Mouse (Mus musculus): ENCODE measurements around the gene 1300017J02Rik. TPM values are rescaled to one million over a fixed set of nuclear protein-coding genes. Genes with fewer than 3 reads are reported as not detected.
"Not testable (repeated sequence)": the region's sequence is repeated elsewhere in the genome, so short reads cannot be mapped to it uniquely, and the experiment has no call there.

Gene 1300017J02Rik
- polyA plus RNA-seq (2016; fragmentation: Nextera tagmentation; extraction: Ambion mirVana), result 3.6 and 4.2 TPM in 2 replicates

DNA sequence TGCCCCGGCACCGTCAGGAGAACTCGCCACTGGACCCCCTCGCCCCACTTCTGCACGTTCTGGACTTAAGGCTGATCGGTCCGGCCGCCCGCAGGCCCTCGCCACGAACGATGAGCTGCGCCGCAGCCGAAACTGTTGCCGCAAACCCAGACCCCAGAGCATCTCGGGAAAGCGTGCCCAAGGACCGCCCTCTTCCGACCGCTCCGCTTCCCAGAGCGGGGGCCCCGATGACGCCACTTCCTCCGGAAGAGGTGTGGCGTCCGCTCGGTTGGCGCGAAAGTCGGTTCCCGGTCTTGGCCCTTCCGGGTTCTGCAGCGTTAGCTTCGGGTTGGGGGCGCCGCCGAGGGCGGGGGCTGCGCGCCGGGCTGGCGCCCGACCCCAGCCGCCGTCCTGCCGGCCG, at the start of gene 1300017J02Rik, which contains the start of gene Topbp1:
1300017J02Rik (minus strand) TSS at position 156 of the 400 bp plus-strand sequence.
Topbp1 (plus strand) TSS at position 289 of the 400 bp plus-strand sequence.
- Histone ChIP-seq H3K36me3 (peaks cover 31% of the 10 kb centered on the region), H3K9me3 (replicated peaks) (no peaks in the 10 kb centered on the region), H3K4me3 (peak within 1 kb of the TSS; percentile 94), H3K4me1 (peaks cover 10% of the 10 kb centered on the region), H3K27ac (peak within 1 kb of the TSS; percentile 98), H3K27me3 (ENCODE audit: low read depth, poor library complexity, severe bottlenecking) (no peaks in the 10 kb centered on the region)
- under 1% methylated on average over 49 of the region's 49 CpGs for WGBS
- peak; percentile 98 for DNase-seq (ENCODE audit: low spot score)

DNA sequence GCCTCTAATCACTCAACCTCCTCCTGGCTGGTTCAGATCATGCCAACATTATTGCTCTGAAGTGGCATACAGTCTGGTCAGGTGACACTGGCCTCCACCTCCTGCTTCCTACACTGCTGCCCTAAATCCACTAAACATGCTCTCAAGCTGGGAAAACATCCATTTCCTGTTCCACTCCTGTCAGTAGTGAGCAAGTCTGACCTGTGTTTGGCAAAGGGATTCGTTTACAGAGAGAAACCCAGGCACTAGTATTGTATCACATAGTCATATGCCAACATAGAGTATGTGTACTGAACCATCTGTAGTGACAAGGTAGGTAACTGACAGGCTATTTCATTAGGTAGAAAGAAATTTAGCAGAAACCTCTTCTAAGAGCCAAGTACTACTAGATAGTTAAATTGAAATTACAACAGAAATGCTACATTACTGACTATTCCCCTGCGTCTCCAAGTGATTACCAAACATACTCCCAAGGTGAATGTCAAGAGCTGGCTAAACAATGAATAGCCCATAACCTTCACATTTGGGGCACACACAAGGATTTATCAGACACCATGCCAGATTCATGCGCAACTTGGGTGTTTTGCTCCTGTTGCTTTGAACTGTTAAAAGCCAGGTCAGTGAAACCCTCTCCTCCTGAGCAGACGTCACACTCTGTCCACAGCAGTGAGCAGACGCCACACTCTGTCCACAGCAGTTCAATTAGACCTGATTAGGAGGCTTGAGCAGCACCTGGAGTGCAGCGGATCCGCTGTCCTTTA, 48.8 kb upstream of the 1300017J02Rik start:
- not testable (repeated sequence) for H3K4me1 ChIP-seq; H3K9me3 ChIP-seq (replicated peaks); H3K27ac ChIP-seq; DNase-seq (ENCODE audit: low spot score); H3K27me3 ChIP-seq (ENCODE audit: low read depth, poor library complexity, severe bottlenecking); H3K4me3 ChIP-seq
- H3K36me3 ChIP-seq, result peaks cover 81% of the 10 kb centered on the region
- WGBS, result 89% methylated on average over 7 of the region's 7 CpGs

DNA sequence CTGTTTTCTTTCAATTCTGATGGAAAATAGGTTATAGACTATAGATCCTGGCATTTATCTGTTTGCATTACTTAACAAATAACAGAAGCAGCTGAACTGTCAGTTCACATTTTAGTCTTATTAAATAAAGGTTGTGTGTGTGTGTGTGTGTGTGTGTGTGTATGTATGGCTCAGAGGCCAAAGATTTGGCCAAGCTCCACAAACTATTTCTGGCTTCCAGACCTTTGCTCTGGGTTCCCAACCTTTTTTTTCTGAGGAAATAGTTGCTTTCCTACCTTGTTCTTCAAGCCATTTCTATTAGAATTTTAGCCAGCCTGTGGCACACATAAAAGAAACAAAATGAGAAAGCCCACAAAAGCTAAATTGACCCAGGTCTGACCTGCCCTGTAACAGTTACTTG, 43.9 kb upstream of the 1300017J02Rik start:
- Histone ChIP-seq H3K4me1 (no peaks in the 10 kb centered on the region), H3K9me3 (replicated peaks) (no peaks in the 10 kb centered on the region), H3K27ac (no peak overlapping the region), H3K36me3 (peaks cover 92% of the 10 kb centered on the region), H3K27me3 (ENCODE audit: low read depth, poor library complexity, severe bottlenecking) (no peaks in the 10 kb centered on the region), H3K4me3 (no peak overlapping the region)
- no peak for DNase-seq (ENCODE audit: low spot score)

DNA sequence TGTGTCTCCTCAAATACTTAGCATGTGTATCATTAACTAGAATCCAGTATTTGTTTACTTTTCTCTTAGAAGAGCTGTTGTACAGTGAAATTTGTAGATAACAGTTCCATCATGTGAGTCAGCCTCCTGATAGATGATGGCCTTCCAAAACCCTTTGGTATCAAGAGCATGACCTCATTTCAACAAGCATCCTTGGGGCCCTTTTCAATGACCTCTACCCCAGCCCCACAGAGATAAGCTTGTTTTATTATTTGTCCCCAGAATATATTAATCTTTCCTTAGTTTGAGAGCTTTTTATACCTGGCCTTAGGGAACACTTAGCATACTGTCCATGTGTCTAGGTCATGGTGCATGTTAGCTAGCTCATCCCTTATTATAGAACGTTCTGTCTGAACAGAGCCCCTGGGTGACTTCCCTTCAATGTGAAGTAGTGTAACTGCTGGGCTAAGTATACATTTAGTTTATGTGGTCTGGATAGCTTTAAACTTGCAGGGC, 43.2 kb upstream of the 1300017J02Rik start:
- no peak overlapping the region for H3K27ac ChIP-seq
- H3K27me3 ChIP-seq (ENCODE audit: low read depth, poor library complexity, severe bottlenecking), result no peaks in the 10 kb centered on the region
- H3K9me3 ChIP-seq (replicated peaks), result no peaks in the 10 kb centered on the region
- H3K4me3 ChIP-seq, result no peak overlapping the region
- 88% methylated on average over 1 of the region's 1 CpGs for WGBS
- H3K36me3 ChIP-seq, result peaks cover 98% of the 10 kb centered on the region
- no peak for DNase-seq (ENCODE audit: low spot score)
- H3K4me1 ChIP-seq, result no peaks in the 10 kb centered on the region

DNA sequence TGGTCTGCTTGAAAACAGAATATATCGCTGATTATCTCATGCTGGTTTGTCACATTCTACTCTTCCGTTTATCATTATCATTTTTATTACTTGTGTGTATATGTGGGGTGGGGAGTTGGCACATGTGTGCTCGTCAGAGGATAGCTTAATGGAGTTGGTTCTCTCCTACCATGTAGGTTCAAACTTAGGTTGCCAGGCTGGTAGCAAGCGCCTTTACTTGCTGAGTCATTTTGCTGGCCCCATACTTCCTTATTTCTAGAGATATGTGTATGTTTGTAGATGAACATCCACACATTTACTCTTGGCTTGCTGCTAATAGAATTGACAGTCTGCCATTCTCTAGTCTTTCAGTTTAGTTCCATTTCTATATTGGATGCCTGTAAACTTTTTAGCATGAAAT, 42.2 kb upstream of the 1300017J02Rik start:
- no peaks in the 10 kb centered on the region for H3K27me3 ChIP-seq (ENCODE audit: low read depth, poor library complexity, severe bottlenecking)
- no peaks in the 10 kb centered on the region for H3K4me1 ChIP-seq
- WGBS, result 90% methylated on average over 4 of the region's 4 CpGs
- peaks cover 99% of the 10 kb centered on the region for H3K36me3 ChIP-seq
- no peak overlapping the region for H3K27ac ChIP-seq
- H3K4me3 ChIP-seq, result no peak overlapping the region
- no peak for DNase-seq (ENCODE audit: low spot score)
- no peaks in the 10 kb centered on the region for H3K9me3 ChIP-seq (replicated peaks)

DNA sequence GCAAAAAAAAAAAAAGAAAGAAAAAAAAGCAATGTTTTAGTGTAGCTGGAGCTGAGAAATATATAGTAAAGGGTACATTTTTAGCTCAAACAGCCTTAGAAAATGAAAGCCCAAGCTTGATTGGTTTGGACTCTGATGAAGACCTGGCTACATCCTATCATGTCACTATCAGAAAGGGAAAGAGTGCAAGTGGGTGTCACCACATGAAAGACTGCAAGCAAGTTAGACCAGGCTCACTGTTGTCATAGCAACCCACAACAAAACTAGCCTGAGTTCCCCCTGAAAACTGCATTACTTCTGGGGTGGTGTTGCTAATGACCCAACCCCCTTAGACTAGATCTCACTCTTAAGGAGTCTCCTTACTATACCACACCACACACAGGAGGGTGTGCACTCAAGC, 32.0 kb upstream of the 1300017J02Rik start:
- no peak overlapping the region for H3K27ac ChIP-seq
- no peaks in the 10 kb centered on the region for H3K4me1 ChIP-seq
- no peaks in the 10 kb centered on the region for H3K27me3 ChIP-seq (ENCODE audit: low read depth, poor library complexity, severe bottlenecking)
- no peak overlapping the region for H3K4me3 ChIP-seq
- peaks cover 98% of the 10 kb centered on the region for H3K36me3 ChIP-seq
- DNase-seq (ENCODE audit: low spot score), result no peak
- no peaks in the 10 kb centered on the region for H3K9me3 ChIP-seq (replicated peaks)

DNA sequence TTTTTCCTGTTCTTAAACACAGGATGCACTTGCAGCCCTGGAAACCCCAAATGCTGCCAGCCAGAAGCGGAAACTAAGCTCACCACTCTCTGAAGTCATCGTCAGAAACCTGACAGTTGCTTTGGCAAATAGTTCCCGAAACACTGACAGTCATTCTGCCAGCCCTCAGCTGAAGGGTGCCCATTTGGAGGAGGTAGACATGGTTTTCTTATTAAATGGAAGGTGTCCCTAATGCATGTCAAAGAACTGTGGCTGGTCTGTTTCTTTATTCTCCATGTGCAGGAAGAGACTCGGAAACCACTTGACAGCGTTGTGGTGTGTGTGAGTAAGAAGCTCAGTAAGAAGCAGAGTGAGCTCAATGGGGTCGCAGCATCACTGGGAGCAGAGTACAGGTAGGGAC, 27.8 kb upstream of the 1300017J02Rik start:
- WGBS, result 90% methylated on average over 6 of the region's 6 CpGs
- Histone ChIP-seq H3K27ac (no peak overlapping the region), H3K36me3 (peaks cover 100% of the 10 kb centered on the region), H3K4me3 (no peak overlapping the region), H3K4me1 (no peaks in the 10 kb centered on the region), H3K9me3 (replicated peaks) (no peaks in the 10 kb centered on the region), H3K27me3 (ENCODE audit: low read depth, poor library complexity, severe bottlenecking) (no peaks in the 10 kb centered on the region)
- no peak for DNase-seq (ENCODE audit: low spot score)

DNA sequence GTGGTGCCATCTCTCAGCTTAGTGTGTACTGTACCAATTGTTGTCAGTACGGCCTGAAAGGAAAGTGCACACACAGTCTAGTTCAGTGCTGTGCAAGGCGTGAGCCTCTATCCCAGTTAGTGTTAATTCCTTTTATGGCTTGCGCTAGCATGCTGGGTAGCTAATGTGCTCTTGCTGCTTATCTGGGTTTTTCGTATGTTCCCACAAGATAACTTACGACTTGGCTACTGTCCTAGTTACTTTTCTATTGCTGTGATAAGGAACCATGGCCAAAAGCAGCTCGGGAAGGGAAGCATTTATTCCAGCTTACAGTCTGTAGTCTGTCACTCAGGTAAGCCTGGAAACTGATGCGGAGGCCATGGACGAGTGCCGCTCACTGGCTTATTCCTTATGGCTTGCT, 21.6 kb upstream of the 1300017J02Rik start:
- no peak overlapping the region for H3K4me3 ChIP-seq
- H3K36me3 ChIP-seq, result peaks cover 99% of the 10 kb centered on the region
- no peaks in the 10 kb centered on the region for H3K4me1 ChIP-seq
- DNase-seq (ENCODE audit: low spot score), result no peak
- no peaks in the 10 kb centered on the region for H3K27me3 ChIP-seq (ENCODE audit: low read depth, poor library complexity, severe bottlenecking)
- 96% methylated on average over 9 of the region's 9 CpGs for WGBS
- H3K9me3 ChIP-seq (replicated peaks), result no peaks in the 10 kb centered on the region
- H3K27ac ChIP-seq, result no peak overlapping the region

DNA sequence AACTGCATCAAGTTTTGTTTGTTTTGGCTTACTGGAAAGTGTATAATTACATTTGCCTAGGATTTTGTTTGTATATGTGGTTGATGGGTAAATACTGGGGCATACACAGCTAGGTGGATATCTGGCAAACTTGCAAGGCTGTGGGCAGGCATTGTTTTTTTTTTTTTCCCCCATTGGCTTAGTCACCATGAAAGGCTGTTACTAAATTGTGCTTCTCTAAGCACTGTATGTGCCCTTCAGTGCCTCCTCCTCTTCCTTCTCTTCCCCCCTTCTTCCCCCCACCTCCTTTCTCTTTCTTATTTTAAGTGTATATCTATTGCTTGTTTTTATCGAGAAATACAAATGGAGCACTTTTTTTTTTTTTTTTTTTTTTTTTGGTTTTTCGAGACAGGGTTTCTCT, 19.8 kb upstream of the 1300017J02Rik start:
- Histone ChIP-seq H3K36me3 (peaks cover 99% of the 10 kb centered on the region), H3K4me1 (no peaks in the 10 kb centered on the region), H3K27ac (no peak overlapping the region), H3K27me3 (ENCODE audit: low read depth, poor library complexity, severe bottlenecking) (no peaks in the 10 kb centered on the region), H3K4me3 (no peak overlapping the region), H3K9me3 (replicated peaks) (no peaks in the 10 kb centered on the region)
- 100% methylated on average over 1 of the region's 2 CpGs for WGBS
- DNase-seq (ENCODE audit: low spot score), result no peak

DNA sequence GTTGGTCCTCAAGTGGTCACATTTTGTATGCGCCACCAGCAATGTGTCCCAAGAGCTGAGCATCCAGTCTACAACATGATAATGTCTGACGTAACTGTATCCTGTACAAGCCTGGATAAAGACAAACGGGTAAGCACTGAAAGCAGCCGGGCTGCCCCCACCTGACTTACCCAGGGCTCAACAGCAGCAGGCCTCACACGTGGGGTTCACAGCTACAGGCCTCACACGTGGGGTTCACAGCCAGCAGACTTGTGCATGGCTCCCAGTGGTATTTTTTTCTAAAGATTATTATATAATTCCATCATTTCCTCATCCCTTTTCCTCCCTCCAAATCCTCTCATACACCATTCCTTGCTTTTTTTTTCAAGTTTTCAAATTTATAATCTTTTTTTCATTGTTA, 5.0 kb upstream of the 1300017J02Rik start:
- H3K9me3 ChIP-seq (replicated peaks), result no peaks in the 10 kb centered on the region
- H3K27ac ChIP-seq, result no peak overlapping the region
- peaks cover 10% of the 10 kb centered on the region for H3K4me1 ChIP-seq
- peaks cover 77% of the 10 kb centered on the region for H3K36me3 ChIP-seq
- WGBS, result 91% methylated on average over 6 of the region's 6 CpGs
- no peaks in the 10 kb centered on the region for H3K27me3 ChIP-seq (ENCODE audit: low read depth, poor library complexity, severe bottlenecking)
- no peak overlapping the region for H3K4me3 ChIP-seq
- DNase-seq (ENCODE audit: low spot score), result no peak

DNA sequence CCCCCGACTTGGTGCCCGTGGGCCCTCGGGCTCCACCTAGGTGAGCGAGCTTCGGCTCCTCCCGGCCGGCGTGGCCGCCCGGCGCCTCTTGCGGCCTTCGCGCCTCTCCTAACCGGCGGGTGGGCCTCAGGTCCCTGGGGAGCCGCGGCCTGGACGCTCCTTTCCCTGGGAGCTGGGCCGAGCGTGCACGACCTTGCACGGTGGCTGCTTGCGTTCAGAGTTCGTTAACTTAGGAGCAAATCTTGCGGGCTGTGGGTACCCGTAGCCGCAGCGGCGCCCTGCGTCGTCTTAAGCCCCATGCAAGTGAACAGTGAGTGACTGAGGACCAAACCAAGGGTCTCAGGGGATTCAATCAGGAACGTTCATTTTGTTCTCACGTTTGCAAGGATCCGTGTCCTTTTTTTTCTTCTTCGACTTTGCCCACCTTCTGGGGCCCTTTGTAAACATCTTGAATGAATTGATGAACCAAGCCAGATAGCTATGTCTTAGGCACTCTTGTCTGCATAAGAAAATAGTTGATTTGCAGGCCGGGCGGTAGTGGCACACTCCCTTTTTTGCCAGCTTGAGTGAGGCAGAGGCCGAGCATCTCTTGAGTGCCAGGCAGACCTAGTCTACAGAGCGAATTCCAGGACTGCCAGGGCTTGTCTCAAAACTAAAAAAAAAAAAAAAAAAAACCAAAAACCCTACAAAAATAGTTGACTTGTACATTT, 605 bp upstream of the 1300017J02Rik start:
- H3K4me3 ChIP-seq, result peak overlapping the region; percentile 94
- peaks cover 36% of the 10 kb centered on the region for H3K36me3 ChIP-seq
- peak; percentile 36 for DNase-seq (ENCODE audit: low spot score)
- peak overlapping the region; percentile 98 for H3K27ac ChIP-seq
- H3K4me1 ChIP-seq, result peaks cover 10% of the 10 kb centered on the region
- H3K27me3 ChIP-seq (ENCODE audit: low read depth, poor library complexity, severe bottlenecking), result no peaks in the 10 kb centered on the region
- WGBS, result under 1% methylated on average over 40 of the region's 40 CpGs
- no peaks in the 10 kb centered on the region for H3K9me3 ChIP-seq (replicated peaks)

DNA sequence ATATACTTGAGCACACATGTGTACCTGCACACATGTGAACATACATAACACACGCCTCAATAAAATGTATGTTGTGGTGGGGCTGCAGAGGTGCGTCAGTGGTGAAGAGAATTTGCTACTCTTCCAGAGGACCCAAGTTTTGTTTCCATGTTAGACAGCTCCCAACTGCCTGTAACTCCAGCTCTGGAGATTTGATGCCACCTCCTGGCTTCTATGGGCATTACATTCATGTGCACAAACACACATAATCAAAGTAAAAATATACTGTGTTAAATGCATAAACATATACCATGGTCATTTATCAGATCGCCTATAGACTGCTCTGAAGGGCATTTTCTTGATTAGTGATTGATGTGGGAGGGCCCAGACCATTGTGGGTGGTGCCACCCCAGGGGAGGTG, 2.2 kb downstream of the 1300017J02Rik start:
- H3K4me3 ChIP-seq, result no peak overlapping the region
- peaks cover 8% of the 10 kb centered on the region for H3K36me3 ChIP-seq
- H3K4me1 ChIP-seq, result peaks cover 10% of the 10 kb centered on the region
- no peaks in the 10 kb centered on the region for H3K9me3 ChIP-seq (replicated peaks)
- H3K27me3 ChIP-seq (ENCODE audit: low read depth, poor library complexity, severe bottlenecking), result no peaks in the 10 kb centered on the region
- DNase-seq (ENCODE audit: low spot score), result peak; percentile 51
- H3K27ac ChIP-seq, result no peak overlapping the region
- 74% methylated on average over 3 of the region's 3 CpGs for WGBS

DNA sequence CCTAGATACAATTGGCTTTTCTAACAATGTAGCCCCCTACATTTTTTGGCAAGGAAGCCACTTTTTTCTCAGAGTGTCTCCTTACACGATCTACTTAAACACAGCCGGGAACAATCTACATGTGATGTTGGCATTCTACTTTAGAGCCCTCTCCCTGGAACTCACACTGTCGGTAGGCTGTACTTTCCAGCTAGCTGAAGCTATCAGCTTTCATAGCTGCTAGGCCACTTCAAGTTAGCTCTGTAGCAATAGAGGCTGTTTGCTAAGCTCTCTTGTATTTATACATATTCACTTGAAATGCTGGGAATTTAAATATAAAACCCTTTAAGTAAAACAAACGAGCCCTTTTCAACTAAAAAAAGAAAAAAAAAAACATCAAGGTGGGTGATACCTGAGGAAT, 2.6 kb downstream of the 1300017J02Rik start:
- 87% methylated on average over 4 of the region's 4 CpGs for WGBS

More for the DNA sequence above, 2.6 kb downstream of the 1300017J02Rik start:
- Histone ChIP-seq H3K36me3 (peaks cover 4% of the 10 kb centered on the region), H3K27me3 (ENCODE audit: low read depth, poor library complexity, severe bottlenecking) (no peaks in the 10 kb centered on the region), H3K9me3 (replicated peaks) (no peaks in the 10 kb centered on the region), H3K4me3 (no peak overlapping the region), H3K4me1 (peaks cover 10% of the 10 kb centered on the region), H3K27ac (no peak overlapping the region)
- no peak for DNase-seq (ENCODE audit: low spot score)
